Mouse (Mus musculus): Measurements from ENCODE around the gene Myb. TPM values are rescaled to one million over a fixed set of nuclear protein-coding genes. Genes with fewer than 3 reads are reported as not detected.

Myb gene
- polyA plus RNA-seq, 1 experiment from 2014 or later = 2.9 TPM

GRCm38 (mm10) chr10:21200761-21201160 lies 40.0 kb upstream of the Myb start:
- H3K4me1 ChIP-seq (replicated peaks; ENCODE audit: control insufficient read depth, insufficient read depth, low read length) = no peaks in the 10 kb centered on the region; the same call in 1 of the 2 replicates
- no peak overlapping the region for H3K4me2 ChIP-seq (replicated peaks; ENCODE audit: low read depth)
- WGBS = 70% methylated on average over 7 of the region's 7 CpGs
- no peak for ATAC-seq
- H3K9me3 ChIP-seq (ENCODE audit: control insufficient read depth) = no peaks in the 10 kb centered on the region
- TF ChIP-seq CTCF (IDR thresholded peaks at IDR 0.05; ENCODE audit: low read depth) = no peak
- no peak overlapping the region for H3K4me3 ChIP-seq (ENCODE audit: low read depth, low read length)
- no peak overlapping the region for H3K9ac ChIP-seq (ENCODE audit: low read depth, low read length)
- no peaks in the 10 kb centered on the region for H3K27me3 ChIP-seq (replicated peaks; ENCODE audit: control insufficient read depth, insufficient read depth, low read length)
- no peak overlapping the region for H3K27ac ChIP-seq (ENCODE audit: low read depth, low read length)
- H3K36me3 ChIP-seq (ENCODE audit: control insufficient read depth, insufficient read depth) = no peaks in the 10 kb centered on the region

- Histone ChIP-seq H3K27me3 (replicated peaks; ENCODE audit: control insufficient read depth, insufficient read depth, low read length) (no peaks in the 10 kb centered on the region), H3K4me3 (ENCODE audit: low read depth, low read length) (no peak overlapping the region), H3K9me3 (ENCODE audit: control insufficient read depth) (no peaks in the 10 kb centered on the region), H3K4me2 (replicated peaks; ENCODE audit: low read depth) (no peak overlapping the region), H3K27ac (ENCODE audit: low read depth, low read length) (no peak overlapping the region), H3K36me3 (ENCODE audit: control insufficient read depth, insufficient read depth) (no peaks in the 10 kb centered on the region), H3K4me1 (replicated peaks; ENCODE audit: control insufficient read depth, insufficient read depth, low read length) (no peaks in the 10 kb centered on the region; the same call in 1 of the 2 replicates), H3K9ac (ENCODE audit: low read depth, low read length) (no peak overlapping the region)
- ATAC-seq = no peak
- TF ChIP-seq CTCF (IDR thresholded peaks at IDR 0.05; ENCODE audit: low read depth) = no peak
These were observed 39.5 kb upstream of the Myb start for GRCm38 (mm10) chr10:21200322-21200721.

GRCm38 (mm10) chr10:21196646-21197116 lies 35.9 kb upstream of the Myb start:
- WGBS = 52% methylated on average over 8 of the region's 8 CpGs
- Histone ChIP-seq H3K9ac (ENCODE audit: low read depth, low read length) (no peak overlapping the region), H3K27ac (ENCODE audit: low read depth, low read length) (no peak overlapping the region), H3K36me3 (ENCODE audit: control insufficient read depth, insufficient read depth) (no peaks in the 10 kb centered on the region), H3K27me3 (replicated peaks; ENCODE audit: control insufficient read depth, insufficient read depth, low read length) (no peaks in the 10 kb centered on the region), H3K4me2 (replicated peaks; ENCODE audit: low read depth) (no peak overlapping the region), H3K4me3 (ENCODE audit: low read depth, low read length) (no peak overlapping the region), H3K9me3 (ENCODE audit: control insufficient read depth) (no peaks in the 10 kb centered on the region), H3K4me1 (replicated peaks; ENCODE audit: control insufficient read depth, insufficient read depth, low read length) (no peaks in the 10 kb centered on the region; the same call in 1 of the 2 replicates)
- peak; percentile 56 for ATAC-seq
- no peak for TF ChIP-seq CTCF (IDR thresholded peaks at IDR 0.05; ENCODE audit: low read depth)

GRCm38 (mm10) chr10:21195597-21195996 lies 34.8 kb upstream of the Myb start:
- no peak for TF ChIP-seq CTCF (IDR thresholded peaks at IDR 0.05; ENCODE audit: low read depth)
- WGBS = 36% methylated on average over 8 of the region's 8 CpGs
- no peak for ATAC-seq
- no peak overlapping the region for H3K9ac ChIP-seq (ENCODE audit: low read depth, low read length)
- no peak overlapping the region for H3K27ac ChIP-seq (ENCODE audit: low read depth, low read length)
- no peak overlapping the region for H3K4me2 ChIP-seq (replicated peaks; ENCODE audit: low read depth)
- H3K4me3 ChIP-seq (ENCODE audit: low read depth, low read length) = no peak overlapping the region
- H3K36me3 ChIP-seq (ENCODE audit: control insufficient read depth, insufficient read depth) = no peaks in the 10 kb centered on the region
- no peaks in the 10 kb centered on the region; the same call in 1 of the 2 replicates for H3K4me1 ChIP-seq (replicated peaks; ENCODE audit: control insufficient read depth, insufficient read depth, low read length)
- no peaks in the 10 kb centered on the region for H3K27me3 ChIP-seq (replicated peaks; ENCODE audit: control insufficient read depth, insufficient read depth, low read length)
- H3K9me3 ChIP-seq (ENCODE audit: control insufficient read depth) = no peaks in the 10 kb centered on the region

GRCm38 (mm10) chr10:21193935-21194505 lies 33.2 kb upstream of the Myb start:
- WGBS = 77% methylated on average over 3 of the region's 3 CpGs
- no peaks in the 10 kb centered on the region; the same call in 1 of the 2 replicates for H3K4me1 ChIP-seq (replicated peaks; ENCODE audit: control insufficient read depth, insufficient read depth, low read length)
- peaks cover 3% of the 10 kb centered on the region; the same call in 1 of the 2 replicates for H3K27me3 ChIP-seq (replicated peaks; ENCODE audit: control insufficient read depth, insufficient read depth, low read length)
- no peak overlapping the region for H3K9ac ChIP-seq (ENCODE audit: low read depth, low read length)
- no peak overlapping the region for H3K4me3 ChIP-seq (ENCODE audit: low read depth, low read length)
- no peaks in the 10 kb centered on the region for H3K36me3 ChIP-seq (ENCODE audit: control insufficient read depth, insufficient read depth)
- no peaks in the 10 kb centered on the region for H3K9me3 ChIP-seq (ENCODE audit: control insufficient read depth)
- ATAC-seq = no peak
- H3K4me2 ChIP-seq (replicated peaks; ENCODE audit: low read depth) = no peak overlapping the region
- H3K27ac ChIP-seq (ENCODE audit: low read depth, low read length) = no peak overlapping the region
- TF ChIP-seq CTCF (IDR thresholded peaks at IDR 0.05; ENCODE audit: low read depth) = no peak

GRCm38 (mm10) chr10:21193088-21193934 lies 32.5 kb upstream of the Myb start:
- 53% methylated on average over 10 of the region's 10 CpGs for WGBS
- ATAC-seq = no peak
- TF ChIP-seq CTCF (IDR thresholded peaks at IDR 0.05; ENCODE audit: low read depth) = no peak

More at GRCm38 (mm10) chr10:21193088-21193934, 32.5 kb upstream of the Myb start:
- Histone ChIP-seq H3K4me2 (replicated peaks; ENCODE audit: low read depth) (no peak overlapping the region), H3K4me1 (replicated peaks; ENCODE audit: control insufficient read depth, insufficient read depth, low read length) (no peaks in the 10 kb centered on the region; the same call in 1 of the 2 replicates), H3K27ac (ENCODE audit: low read depth, low read length) (no peak overlapping the region), H3K9ac (ENCODE audit: low read depth, low read length) (no peak overlapping the region), H3K9me3 (ENCODE audit: control insufficient read depth) (no peaks in the 10 kb centered on the region), H3K4me3 (ENCODE audit: low read depth, low read length) (no peak overlapping the region), H3K27me3 (replicated peaks; ENCODE audit: control insufficient read depth, insufficient read depth, low read length) (peaks cover 3% of the 10 kb centered on the region; the same call in 1 of the 2 replicates), H3K36me3 (ENCODE audit: control insufficient read depth, insufficient read depth) (no peaks in the 10 kb centered on the region)
